Mouse (Mus musculus): Measurements from ENCODE around the gene Il12rb2. TPM values are rescaled to one million over a fixed set of nuclear protein-coding genes. Genes with fewer than 3 reads are reported as not detected.

Il12rb2 gene
- total and polyA plus RNA-seq, 3 experiments = 0.08 TPM; not detected in 2

- dilution Hi-C loops (cut with MboI; ENCODE audit: extremely low pct_ligation_motif_present, extremely low pct_unique_long_range_greater_than_20kb, low sequenced_read_pairs) (no loop called here), in situ Hi-C loops (cut with MboI; ENCODE audit: low pct_ligation_motif_present, low pct_unique_long_range_greater_than_20kb, low sequenced_read_pairs) (loop anchor here (25.0 kb wide), 1 partner anchor 352 kb away; no protein-coding TSS in a partner anchor)
- no peaks in the 10 kb centered on the region for H3K36me3 ChIP-seq (replicated peaks in 1 of 2; ENCODE audit: control insufficient read depth in 1 of 2, insufficient read depth in 1 of 2, low read length in 1 of 2)
These were observed 61.3 kb downstream of the Il12rb2 start for GRCm38 (mm10) chr6:67314697-67315096.

GRCm38 (mm10) chr6:67309752-67310151 is 66.2 kb downstream of the Il12rb2 start:
- no peaks in the 10 kb centered on the region for H3K9me3 ChIP-seq (replicated peaks; ENCODE audit: low read length)
- H3K4me2 ChIP-seq (ENCODE audit: insufficient read depth, low read depth, poor library complexity, severe bottlenecking) = no peak overlapping the region
- no peaks in the 10 kb centered on the region for H3K36me3 ChIP-seq (replicated peaks in 1 of 2; ENCODE audit: control insufficient read depth in 1 of 2, insufficient read depth in 1 of 2, low read length in 1 of 2)
- H3K27me3 ChIP-seq (replicated peaks) = no peaks in the 10 kb centered on the region
- in situ Hi-C loops (cut with MboI; ENCODE audit: low pct_ligation_motif_present, low pct_unique_long_range_greater_than_20kb, low sequenced_read_pairs) (loop anchor here (25.0 kb wide), 1 partner anchor 347 kb away; no protein-coding TSS in a partner anchor), dilution Hi-C loops (cut with MboI; ENCODE audit: extremely low pct_ligation_motif_present, extremely low pct_unique_long_range_greater_than_20kb, low sequenced_read_pairs) (no loop called here)
- no peak overlapping the region for H3K27ac ChIP-seq (ENCODE audit: insufficient read depth, low read depth)
- H3K9ac ChIP-seq (ENCODE audit: insufficient read depth, low read depth) = no peak overlapping the region
- peaks cover 0 to 8% of the 10 kb centered on the region in 2 experiments; a peak in 1 of 4 replicates for H3K4me1 ChIP-seq (ENCODE audit: control insufficient read depth in 1 of 2, insufficient read depth in 2 of 2)
- H3K4me3 ChIP-seq (replicated peaks in 1 of 3; ENCODE audit: low read depth in 2 of 3, low read length in 2 of 3, poor library complexity in 1 of 3) = no peak overlapping the region
- H3K79me2 ChIP-seq (replicated peaks; ENCODE audit: control insufficient read depth, extremely low read depth, insufficient read depth, poor library complexity, severe bottlenecking) = no peaks in the 10 kb centered on the region
- no peak for DNase-seq (ENCODE audit: extremely low read depth)
- TF ChIP-seq POLR2A (IDR thresholded peaks at IDR 0.05; ENCODE audit: low read depth, low read length) (no peak), JUND (conservative IDR thresholded peaks at IDR 0.05; ENCODE audit: low read depth, low read length) (no peak), KAT2A (IDR thresholded peaks at IDR 0.05; ENCODE audit: insufficient replicate concordance, low read length) (no peak), USF2 (conservative IDR thresholded peaks at IDR 0.05; ENCODE audit: low read depth, low read length) (no peak), ZC3H11A (IDR thresholded peaks at IDR 0.05; ENCODE audit: low read depth, low read length) (no peak), NELFE (IDR thresholded peaks at IDR 0.05; ENCODE audit: low read depth, low read length) (no peak), MAZ (IDR thresholded peaks at IDR 0.05; ENCODE audit: low read depth, low read length) (no peak), SIN3A (IDR thresholded peaks at IDR 0.05; ENCODE audit: low read length) (no peak), BHLHE40 (IDR thresholded peaks at IDR 0.05; ENCODE audit: low read depth, low read length) (no peak), GABPA (IDR thresholded peaks at IDR 0.05; ENCODE audit: insufficient replicate concordance, low read depth, low read length) (no peak), EP300 (IDR thresholded peaks at IDR 0.05; ENCODE audit: low read length) (no peak), MAX (IDR thresholded peaks at IDR 0.05; ENCODE audit: low read length) (no peak), SMC3 (IDR thresholded peaks at IDR 0.05; ENCODE audit: low read depth, low read length) (no peak), TCF12 (IDR thresholded peaks at IDR 0.05; ENCODE audit: low read depth, low read length) (no peak), IRF4 (IDR thresholded peaks at IDR 0.05; ENCODE audit: low read depth, low read length) (no peak), JUN (IDR thresholded peaks at IDR 0.05; ENCODE audit: insufficient read depth, low read depth, low read length) (no peak), MXI1 (IDR thresholded peaks at IDR 0.05; ENCODE audit: low read depth, low read length) (no peak), NRF1 (IDR thresholded peaks at IDR 0.05; ENCODE audit: low read depth, low read length) (no peak), ZNF384 (IDR thresholded peaks at IDR 0.05; ENCODE audit: low read depth, low read length) (no peak)

More at GRCm38 (mm10) chr6:67314697-67315096, 61.3 kb downstream of the Il12rb2 start:
- H3K9ac ChIP-seq (ENCODE audit: insufficient read depth, low read depth) = no peak overlapping the region
- TF ChIP-seq JUN (IDR thresholded peaks at IDR 0.05; ENCODE audit: insufficient read depth, low read depth, low read length) = no peak
- no peak for TF ChIP-seq ZMIZ1 (IDR thresholded peaks at IDR 0.05; ENCODE audit: low read depth, low read length)
- TF ChIP-seq CHD1 (IDR thresholded peaks at IDR 0.05; ENCODE audit: low read depth, low read length) = no peak
- TF ChIP-seq JUND (conservative IDR thresholded peaks at IDR 0.05; ENCODE audit: low read depth, low read length) = no peak
- TF ChIP-seq ZKSCAN1 (IDR thresholded peaks at IDR 0.05; ENCODE audit: borderline replicate concordance, low read depth, low read length) = no peak
- no peak for TF ChIP-seq ZNF384 (IDR thresholded peaks at IDR 0.05; ENCODE audit: low read depth, low read length)
- no peak for TF ChIP-seq GABPA (IDR thresholded peaks at IDR 0.05; ENCODE audit: insufficient replicate concordance, low read depth, low read length)
- TF ChIP-seq EP300 (IDR thresholded peaks at IDR 0.05; ENCODE audit: low read length) = no peak
- no peak for TF ChIP-seq MEF2A (IDR thresholded peaks at IDR 0.05; ENCODE audit: borderline replicate concordance, low read depth, low read length)
- TF ChIP-seq MAX (IDR thresholded peaks at IDR 0.05; ENCODE audit: low read length) = no peak
- DNase-seq (ENCODE audit: extremely low read depth) = no peak
- H3K9me3 ChIP-seq (replicated peaks; ENCODE audit: low read length) = no peaks in the 10 kb centered on the region
- H3K27me3 ChIP-seq (replicated peaks) = no peaks in the 10 kb centered on the region
- no peaks in the 10 kb centered on the region for H3K4me1 ChIP-seq (ENCODE audit: control insufficient read depth in 1 of 2, insufficient read depth in 2 of 2)
- H3K4me3 ChIP-seq (replicated peaks in 1 of 3; ENCODE audit: low read depth in 2 of 3, low read length in 2 of 3, poor library complexity in 1 of 3) = no peak overlapping the region
- no peaks in the 10 kb centered on the region for H3K79me2 ChIP-seq (replicated peaks; ENCODE audit: control insufficient read depth, extremely low read depth, insufficient read depth, poor library complexity, severe bottlenecking)
- H3K27ac ChIP-seq (ENCODE audit: insufficient read depth, low read depth) = no peak overlapping the region
- H3K4me2 ChIP-seq (ENCODE audit: insufficient read depth, low read depth, poor library complexity, severe bottlenecking) = no peak overlapping the region

All from CH12.LX (cell line).